Mouse (Mus musculus) liver, embryonic 15.5 days (tissue): ENCODE results near the gene Dimt1. TPM values are rescaled to one million over a fixed set of nuclear protein-coding genes. Genes with fewer than 3 reads are reported as not detected.
"Not testable (repeated sequence)": the region's sequence is repeated elsewhere in the genome, so short reads cannot be mapped to it uniquely, and the experiment has no call there.

ENCODE experiments used
- ATAC-seq: fragments of 200-750 bp; cut with Nextera tagmentation; 2 replicates; pipeline ENCODE4 v1.8.0; 2017; ENCODE audit warnings: moderate number of reproducible peaks, mild to moderate bottlenecking, moderate library complexity; ENCODE audit not compliant: insufficient read depth
- H3K27ac ChIP-seq: fragments of 300-500 bp; sonication (generic); replicated peaks from 2 replicates; pipeline ENCODE4 v1.5.1; 2015; ENCODE audit warnings: mild to moderate bottlenecking, inconsistent platforms
- H3K27me3 ChIP-seq: fragments of 300-500 bp; sonication (generic); 2 replicates; pipeline ENCODE4 v1.6.1; 2015; ENCODE audit warnings: mild to moderate bottlenecking, inconsistent platforms
- H3K36me3 ChIP-seq: fragments of 300-500 bp; sonication (generic); replicated peaks from 2 replicates; pipeline ENCODE4 v1.6.1; 2015; ENCODE audit warnings: moderate library complexity, mild to moderate bottlenecking, inconsistent platforms
- H3K4me1 ChIP-seq: fragments of 300-500 bp; sonication (generic); replicated peaks from 2 replicates; pipeline ENCODE4 v1.6.1; 2015; ENCODE audit warnings: inconsistent platforms
- H3K4me2 ChIP-seq: fragments of 300-500 bp; sonication (generic); 2 replicates; pipeline ENCODE4 v1.6.1; 2015; ENCODE audit warnings: moderate library complexity, mild to moderate bottlenecking, inconsistent platforms
- H3K4me3 ChIP-seq: fragments of 300-500 bp; sonication (generic); replicated peaks from 2 replicates; pipeline ENCODE4 v1.5.1; 2015; ENCODE audit warnings: mild to moderate bottlenecking, inconsistent platforms
- H3K9ac ChIP-seq: fragments of 300-500 bp; sonication (generic); 2 replicates; pipeline ENCODE4 v1.6.1; 2015; ENCODE audit warnings: moderate library complexity, mild to moderate bottlenecking, inconsistent platforms
- H3K9me3 ChIP-seq: fragments of 300-500 bp; sonication (generic); replicated peaks from 2 replicates; pipeline ENCODE4 v1.6.1; 2016; ENCODE audit warnings: inconsistent platforms
- WGBS: fragments of 180-500 bp; shearing (Covaris S2); methylation state at CpG from one replicate; pipeline ENCODE4 v1.1.7; 2015; ENCODE audit warnings: mixed read lengths; ENCODE audit not compliant: insufficient replicate concordance; 5-methylcytosine and 5-hydroxymethylcytosine counted together
- polyA plus RNA-seq: library from polyadenylated mRNA; unstranded; fragments of >200 nt; fragmentation: Nextera tagmentation; extraction: Ambion mirVana; gene quantifications from 2 replicates; pipeline ENCODE4 v1.2.1, GENCODE M21; 2015

The Dimt1 gene
- polyA plus RNA-seq, result 13.7 and 14.4 TPM in 2 replicates

DNA sequence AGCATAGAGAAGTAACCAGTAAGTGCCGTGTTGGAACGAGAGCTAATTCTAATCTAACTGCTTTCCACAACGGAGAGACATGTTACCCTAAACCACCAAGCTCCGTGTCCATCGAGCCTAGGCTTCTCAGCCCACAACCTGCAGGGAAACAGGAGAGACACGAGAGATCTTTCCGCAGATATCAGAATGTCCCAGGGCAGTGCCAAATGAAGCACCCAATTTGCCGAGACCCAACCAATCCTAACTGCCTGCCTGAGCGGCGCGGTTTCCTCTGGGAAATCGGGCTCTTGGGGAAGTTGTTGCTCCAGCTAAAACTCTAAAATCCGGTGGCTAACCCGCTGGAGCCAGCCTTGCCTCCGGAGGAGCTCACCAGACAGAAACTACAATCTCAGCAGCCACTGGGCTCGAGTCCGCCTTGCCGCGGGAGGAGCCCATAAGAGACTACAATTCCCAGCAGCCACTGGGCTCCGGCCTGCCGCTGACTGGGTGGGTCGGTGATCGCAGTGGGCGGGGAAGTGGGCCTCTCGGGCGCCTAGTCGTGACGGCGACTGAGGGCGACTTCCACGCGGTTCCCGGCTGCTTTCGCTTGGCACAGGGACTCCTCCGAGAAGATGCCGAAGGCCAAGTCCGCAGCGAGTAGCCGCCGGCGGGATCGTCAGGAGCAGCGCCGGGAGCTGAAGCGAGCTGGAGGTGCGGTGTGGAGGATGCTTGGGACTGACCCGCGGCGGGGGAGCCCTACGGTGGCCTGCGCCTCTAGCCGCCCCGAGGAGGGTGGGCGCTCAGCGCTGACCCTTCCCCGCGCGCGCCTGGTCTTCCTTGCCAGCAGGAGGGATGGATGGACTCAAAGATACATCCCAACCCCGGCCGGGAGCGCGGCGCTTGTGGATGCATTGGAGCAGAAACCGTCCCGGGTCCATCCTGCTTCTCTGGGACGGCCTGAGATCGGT, at the start of gene Dimt1:
TSS of gene Dimt1 (plus strand) at position 534 of the 947 bp plus-strand sequence.
- peak; percentile 99 for ATAC-seq
- Histone ChIP-seq H3K9me3 (no peaks in the 10 kb centered on the region), H3K4me2 (peak within 1 kb of the TSS; percentile 87), H3K9ac (peak within 1 kb of the TSS; percentile 89), H3K4me3 (peak within 1 kb of the TSS; percentile 90), H3K27me3 (peaks cover 3% of the 10 kb centered on the region; the same call in 1 of the 2 replicates), H3K36me3 (peaks cover 26% of the 10 kb centered on the region), H3K27ac (peak within 1 kb of the TSS; percentile 76), H3K4me1 (peaks cover 27% of the 10 kb centered on the region)
- under 1% methylated on average over 68 of the region's 68 CpGs for WGBS

- no peak overlapping the region for H3K9ac ChIP-seq
Observed at GRCm38 (mm10) chr13:106904637-106905036, 42.3 kb upstream of the Dimt1 start.

DNA sequence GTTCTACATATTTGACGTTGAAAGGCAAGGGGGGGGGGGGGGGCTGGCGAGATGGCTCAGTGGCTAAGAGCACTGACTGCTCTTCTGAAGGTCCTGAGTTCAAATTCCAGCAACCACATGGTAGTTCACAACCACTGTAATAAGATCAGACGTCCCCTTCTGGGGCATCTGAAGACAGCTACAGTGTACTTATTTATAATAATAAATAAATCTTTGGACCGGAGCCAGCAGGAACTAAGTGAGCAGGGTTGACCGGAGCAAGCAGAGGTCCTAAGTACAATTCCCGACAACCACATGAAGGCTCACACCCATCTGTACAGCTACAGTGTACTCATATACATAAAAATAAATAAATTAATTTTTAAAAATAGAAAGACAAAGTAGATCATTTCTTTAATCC, 41.8 kb upstream of the Dimt1 start:
- H3K4me3 ChIP-seq, H3K27ac ChIP-seq, ATAC-seq, H3K4me2 ChIP-seq, H3K27me3 ChIP-seq, H3K4me1 ChIP-seq, H3K9me3 ChIP-seq, H3K9ac ChIP-seq: not testable (repeated sequence)
- H3K36me3 ChIP-seq, result peaks cover 46% of the 10 kb centered on the region
- whole genome bisulfite sequencing, result 76% methylated on average over 6 of the region's 6 CpGs

More at GRCm38 (mm10) chr13:106904637-106905036, 42.3 kb upstream of the Dimt1 start:
- Histone ChIP-seq H3K4me3 (no peak overlapping the region), H3K4me1 (no peaks in the 10 kb centered on the region; the same call in 1 of the 2 replicates), H3K27ac (no peak overlapping the region), H3K9me3 (no peaks in the 10 kb centered on the region), H3K36me3 (peaks cover 46% of the 10 kb centered on the region), H3K27me3 (no peaks in the 10 kb centered on the region), H3K4me2 (no peak overlapping the region)
- ATAC-seq, result no peak
- 74% methylated on average over 3 of the region's 3 CpGs for WGBS

- no peak overlapping the region for H3K9ac ChIP-seq
- 78% methylated on average over 4 of the region's 4 CpGs for WGBS
- H3K36me3 ChIP-seq, result peaks cover 43% of the 10 kb centered on the region
Observed at GRCm38 (mm10) chr13:106907273-106907672, 39.7 kb upstream of the Dimt1 start.

DNA sequence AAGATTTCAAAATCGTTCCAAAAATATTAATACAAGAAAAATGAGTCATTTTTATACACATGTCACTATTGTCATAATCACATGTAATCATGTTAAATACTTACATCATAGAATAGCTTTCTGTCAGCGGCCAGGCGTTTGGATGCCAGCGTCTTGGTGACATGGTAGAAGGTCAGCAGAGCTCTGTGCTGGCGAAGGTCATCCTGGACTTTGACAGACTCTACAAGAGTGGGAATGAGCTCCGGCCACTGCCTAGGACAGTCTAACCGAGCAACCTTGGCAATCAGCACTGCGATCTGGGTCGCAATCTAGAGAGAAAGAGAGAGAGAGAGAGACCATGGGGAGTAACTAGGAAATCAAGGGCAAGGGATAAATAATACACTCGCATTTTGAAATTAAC, 36.8 kb upstream of the Dimt1 start:
- H3K27me3 ChIP-seq, result no peaks in the 10 kb centered on the region
- H3K9ac ChIP-seq, result no peak overlapping the region
- peaks cover 24% of the 10 kb centered on the region for H3K4me1 ChIP-seq
- WGBS, result 89% methylated on average over 10 of the region's 10 CpGs
- H3K36me3 ChIP-seq, result peaks cover 43% of the 10 kb centered on the region
- ATAC-seq, result no peak
- H3K4me2 ChIP-seq, result no peak overlapping the region
- no peak overlapping the region for H3K27ac ChIP-seq
- H3K9me3 ChIP-seq, result no peaks in the 10 kb centered on the region
- no peak overlapping the region for H3K4me3 ChIP-seq

More at GRCm38 (mm10) chr13:106907273-106907672, 39.7 kb upstream of the Dimt1 start:
- Histone ChIP-seq H3K27ac (no peak overlapping the region), H3K9me3 (no peaks in the 10 kb centered on the region), H3K4me2 (no peak overlapping the region), H3K27me3 (no peaks in the 10 kb centered on the region), H3K4me1 (peaks cover 3% of the 10 kb centered on the region; the same call in 1 of the 2 replicates), H3K4me3 (no peak overlapping the region)
- ATAC-seq, result no peak

- Histone ChIP-seq H3K4me1 (peaks cover 24% of the 10 kb centered on the region), H3K4me2 (no peak overlapping the region; the same call in 1 of the 2 replicates), H3K36me3 (peaks cover 22% of the 10 kb centered on the region), H3K9ac (no peak overlapping the region), H3K27me3 (no peaks in the 10 kb centered on the region), H3K27ac (peak overlapping the region; percentile 51), H3K4me3 (no peak overlapping the region), H3K9me3 (no peaks in the 10 kb centered on the region)
- peak; percentile 72 for ATAC-seq
- 28% methylated on average over 3 of the region's 3 CpGs for WGBS
Observed at GRCm38 (mm10) chr13:106913125-106913736, 33.7 kb upstream of the Dimt1 start.

- Histone ChIP-seq H3K27ac (no peak overlapping the region), H3K4me2 (no peak overlapping the region), H3K4me1 (peaks cover 11% of the 10 kb centered on the region), H3K9ac (no peak overlapping the region), H3K4me3 (no peak overlapping the region), H3K36me3 (peaks cover 43% of the 10 kb centered on the region), H3K9me3 (no peaks in the 10 kb centered on the region), H3K27me3 (no peaks in the 10 kb centered on the region)
- 75% methylated on average over 7 of the region's 7 CpGs for WGBS
- ATAC-seq, result no peak
Observed at GRCm38 (mm10) chr13:106918322-106919050, 28.4 kb upstream of the Dimt1 start.

GRCm38 (mm10) chr13:106925921-106926320, 21.0 kb upstream of the Dimt1 start:
- H3K4me1 ChIP-seq, H3K27me3 ChIP-seq, H3K4me3 ChIP-seq, H3K27ac ChIP-seq, H3K4me2 ChIP-seq, ATAC-seq, H3K9ac ChIP-seq, H3K9me3 ChIP-seq: not testable (repeated sequence)
- H3K36me3 ChIP-seq, result peaks cover 45% of the 10 kb centered on the region
- WGBS, result 79% methylated on average over 3 of the region's 3 CpGs

DNA sequence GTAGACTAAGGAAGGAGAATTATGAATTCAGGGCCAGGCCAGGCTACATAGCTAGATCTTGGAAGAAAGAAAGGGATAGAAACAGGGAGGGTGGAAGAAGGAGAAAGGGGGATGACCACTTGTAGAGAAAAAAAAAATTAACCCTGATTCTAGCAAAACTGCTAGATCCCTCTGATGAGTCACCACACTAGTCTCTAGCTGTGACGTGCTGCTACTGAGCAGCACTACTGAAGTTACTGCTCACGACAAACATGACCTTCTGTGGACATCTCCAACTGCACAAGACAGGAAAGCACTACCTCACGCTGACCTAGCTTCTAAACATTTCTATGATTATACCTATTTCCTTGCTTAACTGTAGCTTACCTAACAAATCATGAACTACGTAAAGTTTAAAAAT, 18.6 kb upstream of the Dimt1 start:
- 80% methylated on average over 4 of the region's 4 CpGs for WGBS
- no peak overlapping the region for H3K4me3 ChIP-seq
- H3K4me1 ChIP-seq, result peaks cover 6% of the 10 kb centered on the region
- H3K36me3 ChIP-seq, result peaks cover 26% of the 10 kb centered on the region
- no peak overlapping the region for H3K9ac ChIP-seq
- H3K27me3 ChIP-seq, result no peaks in the 10 kb centered on the region
- no peak overlapping the region for H3K4me2 ChIP-seq
- ATAC-seq, result no peak
- H3K27ac ChIP-seq, result no peak overlapping the region
- no peaks in the 10 kb centered on the region for H3K9me3 ChIP-seq

DNA sequence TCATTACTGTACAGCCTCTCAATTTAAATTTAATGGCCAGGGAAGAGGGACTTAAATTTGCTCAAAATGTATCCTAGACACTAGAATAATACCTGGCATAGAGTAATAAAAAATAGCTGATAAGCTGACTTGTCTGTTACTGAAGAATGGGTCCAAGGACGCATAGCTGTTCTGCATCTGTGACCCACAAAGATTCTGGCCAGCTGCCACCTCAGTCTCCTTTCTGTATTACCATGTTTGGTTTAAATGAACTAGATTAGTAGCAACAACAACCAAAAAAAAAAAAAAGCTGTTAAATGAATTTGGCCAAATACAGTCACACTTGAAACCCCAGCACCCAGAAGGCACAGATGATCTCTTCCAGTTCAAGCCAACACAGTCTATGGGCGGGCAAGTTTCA, 17.7 kb upstream of the Dimt1 start:
- Histone ChIP-seq H3K4me1 (peaks cover 8% of the 10 kb centered on the region), H3K4me2 (no peak overlapping the region), H3K4me3 (no peak overlapping the region), H3K27ac (no peak overlapping the region), H3K27me3 (no peaks in the 10 kb centered on the region), H3K9me3 (no peaks in the 10 kb centered on the region), H3K9ac (no peak overlapping the region), H3K36me3 (peaks cover 22% of the 10 kb centered on the region)
- ATAC-seq, result no peak
- WGBS, result 80% methylated on average over 2 of the region's 2 CpGs

- Histone ChIP-seq H3K4me1 (peaks cover 34% of the 10 kb centered on the region), H3K27ac (peak overlapping the region; percentile 82), H3K4me2 (peak overlapping the region; percentile 90), H3K36me3 (no peaks in the 10 kb centered on the region), H3K4me3 (peak overlapping the region; percentile 100), H3K9me3 (no peaks in the 10 kb centered on the region), H3K9ac (peak overlapping the region; percentile 95), H3K27me3 (no peaks in the 10 kb centered on the region)
- 4% methylated on average over 9 of the region's 9 CpGs for WGBS
- no peak for ATAC-seq
Observed at GRCm38 (mm10) chr13:106935871-106936255, 11.1 kb upstream of the Dimt1 start.
